Mouse (Mus musculus): ENCODE data around the gene Arhgap15.

GRCm38 (mm10) chr2:44274425-44274824, 525.8 kb downstream of the Arhgap15 start:
- TF ChIP-seq POLR2A (IDR thresholded peaks at IDR 0.05; ENCODE audit: low read depth, low read length) (no peak), CTCF (IDR thresholded peaks at IDR 0.05; ENCODE audit: extremely low read depth, insufficient read depth, insufficient read length, insufficient replicate concordance) (no peak)
